Mouse (Mus musculus): ENCODE results near the gene Adat2. TPM values are rescaled to one million over a fixed set of nuclear protein-coding genes. Genes with fewer than 3 reads are reported as not detected.

The Adat2 gene
- 2.6 and 4.0 TPM in 2 replicates for total RNA-seq (2017)

DNA sequence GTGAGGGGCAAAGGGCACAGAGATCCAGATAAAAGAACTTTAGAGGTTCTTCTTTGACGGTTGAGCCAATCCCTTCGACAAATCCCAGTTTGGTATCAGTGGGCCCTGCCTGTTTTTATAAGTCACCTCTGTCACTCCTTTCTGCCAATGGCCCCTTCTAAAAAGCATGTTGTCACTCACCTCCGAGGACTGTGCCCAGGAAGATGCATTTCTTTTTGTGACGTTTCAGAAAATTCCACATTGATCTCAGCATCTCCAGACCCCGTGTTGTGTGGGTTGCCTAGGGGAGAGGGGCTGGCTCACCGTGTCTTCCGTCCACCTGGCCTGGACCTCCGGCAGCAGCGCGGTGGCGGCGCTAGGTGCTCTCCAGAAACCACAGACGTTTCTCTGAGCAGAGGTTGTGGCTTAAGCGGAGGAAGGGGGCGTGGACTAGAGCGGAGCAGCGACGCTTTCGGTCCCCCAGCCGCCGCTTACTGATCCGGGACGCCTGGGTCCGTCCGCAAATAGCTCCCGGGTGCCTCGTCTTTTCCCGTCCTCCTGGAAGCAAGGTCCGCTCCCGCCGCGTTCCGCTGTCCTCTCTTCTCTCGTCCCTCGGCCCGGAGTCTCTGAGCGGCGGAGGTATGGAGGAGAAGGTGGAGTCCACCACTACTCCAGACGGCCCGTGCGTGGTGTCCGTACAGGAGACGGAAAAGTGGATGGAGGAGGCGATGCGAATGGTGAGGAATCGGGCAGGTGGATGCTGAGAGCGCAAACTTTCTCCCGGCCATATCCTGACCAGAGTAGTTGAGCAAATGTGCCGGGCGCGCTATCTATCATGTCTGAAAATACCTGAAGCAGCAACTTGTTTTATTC, at the start of gene Adat2, which contains the start of gene Pex3:
Gene Adat2, plus strand, starts transcription at position 249 of the 852 bp plus-strand sequence.
Gene Pex3, minus strand, starts transcription at position 497 of the 852 bp plus-strand sequence.
- peak; percentile 99 for ATAC-seq (replicated peaks in 1 of 2; ENCODE audit: insufficient read depth in 1 of 2, low FRiP score in 2 of 2, low TSS enrichment in 1 of 2, low read depth in 1 of 2, poor library complexity in 2 of 2, severe bottlenecking in 2 of 2)

- ATAC-seq (replicated peaks in 1 of 2; ENCODE audit: insufficient read depth in 1 of 2, low FRiP score in 2 of 2, low TSS enrichment in 1 of 2, low read depth in 1 of 2, poor library complexity in 2 of 2, severe bottlenecking in 2 of 2) = no peak
These were observed 30.8 kb upstream of the Adat2 start for GRCm38 (mm10) chr10:13521857-13522256.

GRCm38 (mm10) chr10:13528155-13528554, 24.5 kb upstream of the Adat2 start:
- ATAC-seq (replicated peaks in 1 of 2; ENCODE audit: insufficient read depth in 1 of 2, low FRiP score in 2 of 2, low TSS enrichment in 1 of 2, low read depth in 1 of 2, poor library complexity in 2 of 2, severe bottlenecking in 2 of 2) = no peak

DNA sequence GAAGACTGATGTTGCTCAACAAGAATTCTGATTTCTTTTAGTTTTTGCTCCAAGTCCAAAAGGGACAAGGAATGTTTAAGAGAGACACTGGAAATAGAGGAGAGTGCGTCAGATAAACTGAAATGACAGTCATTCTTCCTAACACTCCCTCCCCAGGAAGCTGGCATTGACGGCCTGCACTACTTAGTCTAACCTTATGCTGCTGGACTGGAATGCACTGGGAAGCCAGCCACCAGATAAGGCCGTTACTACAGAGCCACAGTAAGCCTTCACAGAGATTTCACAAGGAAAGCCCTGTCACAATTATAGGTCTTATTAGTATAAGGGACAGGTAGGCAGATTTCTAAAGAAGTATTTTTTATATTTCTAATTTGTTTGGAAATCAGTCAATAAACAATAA, 17.9 kb upstream of the Adat2 start:
- ATAC-seq (replicated peaks in 1 of 2; ENCODE audit: insufficient read depth in 1 of 2, low FRiP score in 2 of 2, low TSS enrichment in 1 of 2, low read depth in 1 of 2, poor library complexity in 2 of 2, severe bottlenecking in 2 of 2) = no peak

DNA sequence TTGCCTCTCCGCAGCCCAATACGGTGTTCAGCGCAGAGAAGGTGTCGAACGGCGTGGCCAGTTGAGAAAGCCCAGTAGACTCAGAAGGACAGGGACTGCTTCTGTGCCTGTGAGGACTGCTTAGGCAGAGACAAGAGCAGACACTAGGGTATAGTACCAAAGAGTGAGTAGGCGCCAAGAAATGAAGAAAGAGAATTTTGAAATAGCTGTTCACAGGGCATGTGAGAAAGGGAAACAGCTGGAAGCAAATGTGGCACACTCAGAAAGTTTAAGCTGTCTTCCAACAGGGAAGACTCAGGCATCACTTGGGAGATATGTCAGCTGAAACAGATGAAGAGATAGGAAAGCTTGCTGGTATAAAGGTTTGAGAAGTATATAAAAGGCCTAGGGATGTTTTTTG, 16.0 kb upstream of the Adat2 start:
- no peak for ATAC-seq (replicated peaks in 1 of 2; ENCODE audit: insufficient read depth in 1 of 2, low FRiP score in 2 of 2, low TSS enrichment in 1 of 2, low read depth in 1 of 2, poor library complexity in 2 of 2, severe bottlenecking in 2 of 2)

DNA sequence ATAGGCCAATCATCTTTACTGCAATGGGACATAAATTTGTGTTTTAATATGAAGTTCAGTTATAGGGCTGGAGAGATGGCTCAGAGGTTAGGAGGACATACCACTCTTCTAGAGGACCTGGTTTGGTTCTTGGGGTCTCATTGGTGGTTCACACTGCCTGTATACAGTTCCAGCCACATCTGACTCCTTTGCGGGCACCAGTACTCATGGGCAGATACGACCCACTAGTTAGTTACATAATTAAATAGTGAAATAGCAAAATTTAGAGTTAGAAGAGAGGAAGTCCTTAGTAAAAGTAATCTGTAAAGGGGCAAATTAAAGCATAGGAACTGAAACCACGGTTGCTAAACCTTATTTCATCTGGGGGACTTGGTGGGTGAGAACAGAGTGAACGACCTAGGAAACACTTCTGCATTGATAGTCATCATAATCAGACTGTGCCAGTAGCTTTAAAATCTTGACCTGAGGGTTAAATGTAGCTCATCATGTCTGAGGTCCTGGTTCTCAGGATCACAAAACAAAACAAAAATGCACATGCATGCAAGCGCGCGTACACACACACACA, 12.8 kb upstream of the Adat2 start:
- no peak for ATAC-seq (replicated peaks in 1 of 2; ENCODE audit: insufficient read depth in 1 of 2, low FRiP score in 2 of 2, low TSS enrichment in 1 of 2, low read depth in 1 of 2, poor library complexity in 2 of 2, severe bottlenecking in 2 of 2)

DNA sequence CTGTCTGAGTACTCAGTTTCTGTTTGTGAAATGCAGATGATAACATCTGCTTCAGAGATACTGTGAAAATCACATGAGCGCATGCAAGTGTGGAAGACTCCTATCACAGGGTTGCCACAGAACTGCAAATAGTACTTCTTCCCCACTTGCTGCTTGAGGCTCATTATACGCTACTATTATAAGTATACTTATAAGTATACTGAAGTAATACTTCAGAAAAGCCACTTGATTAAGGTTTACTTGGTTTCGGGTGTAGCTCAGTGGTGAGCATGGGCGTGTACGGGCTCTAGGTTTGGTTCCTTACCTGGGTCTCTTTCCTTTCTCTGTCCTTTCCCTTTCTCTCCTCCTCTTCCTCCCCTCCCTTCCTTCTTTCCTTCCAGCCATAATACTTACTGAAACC, 11.0 kb upstream of the Adat2 start:
- no peak for ATAC-seq (replicated peaks in 1 of 2; ENCODE audit: insufficient read depth in 1 of 2, low FRiP score in 2 of 2, low TSS enrichment in 1 of 2, low read depth in 1 of 2, poor library complexity in 2 of 2, severe bottlenecking in 2 of 2)

- no peak for ATAC-seq (replicated peaks in 1 of 2; ENCODE audit: insufficient read depth in 1 of 2, low FRiP score in 2 of 2, low TSS enrichment in 1 of 2, low read depth in 1 of 2, poor library complexity in 2 of 2, severe bottlenecking in 2 of 2)
These were observed 848 bp downstream of the Adat2 start for GRCm38 (mm10) chr10:13553498-13553985.

GRCm38 (mm10) chr10:13554316-13554715, 1.6 kb downstream of the Adat2 start:
- no peak for ATAC-seq (replicated peaks in 1 of 2; ENCODE audit: insufficient read depth in 1 of 2, low FRiP score in 2 of 2, low TSS enrichment in 1 of 2, low read depth in 1 of 2, poor library complexity in 2 of 2, severe bottlenecking in 2 of 2)

- peak in 1 of 2 experiments; percentile 51; a peak in 1 of 4 replicates for ATAC-seq (replicated peaks in 1 of 2; ENCODE audit: insufficient read depth in 1 of 2, low FRiP score in 2 of 2, low TSS enrichment in 1 of 2, low read depth in 1 of 2, poor library complexity in 2 of 2, severe bottlenecking in 2 of 2)
These were observed 7.5 kb downstream of the Adat2 start for GRCm38 (mm10) chr10:13560014-13560674.

DNA sequence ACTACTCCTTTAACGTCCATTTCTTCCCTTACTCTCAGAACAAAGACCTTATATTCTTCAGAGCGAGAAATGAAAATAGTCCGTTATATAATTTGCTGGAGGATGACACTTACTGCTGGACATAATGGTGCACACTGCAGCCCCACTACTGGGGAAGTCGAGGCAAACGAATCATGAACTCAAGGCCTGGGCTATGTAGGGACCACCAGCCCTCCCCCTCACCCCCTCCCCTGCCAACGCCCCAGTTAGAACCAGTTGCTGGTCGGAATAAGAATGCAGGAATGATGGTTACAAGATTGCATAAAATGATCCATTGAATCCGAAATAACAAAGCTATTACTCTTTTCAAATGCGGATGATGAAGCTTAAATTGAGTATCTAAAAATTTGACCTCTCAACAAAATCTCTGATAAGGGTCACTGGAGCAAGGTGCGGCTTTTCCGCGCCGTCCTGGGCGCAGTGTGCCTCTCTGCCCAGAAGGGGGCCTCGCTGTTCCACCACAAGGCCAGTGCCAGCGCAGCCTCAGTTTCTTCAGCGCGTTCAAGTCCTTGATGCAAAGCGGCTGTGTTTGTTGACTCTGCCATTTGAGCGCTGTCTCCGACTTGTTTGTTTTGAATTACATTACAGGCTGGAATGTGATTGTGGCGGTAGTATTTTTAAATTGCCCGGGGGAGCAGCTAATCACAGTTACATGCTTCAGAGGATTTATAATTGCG, 11.8 kb downstream of the Adat2 start:
- ATAC-seq (replicated peaks in 1 of 2; ENCODE audit: insufficient read depth in 1 of 2, low FRiP score in 2 of 2, low TSS enrichment in 1 of 2, low read depth in 1 of 2, poor library complexity in 2 of 2, severe bottlenecking in 2 of 2) = peak; percentile 72 to 76; a peak in 3 of 4 replicates

GRCm38 (mm10) chr10:13565080-13565448, 12.4 kb downstream of the Adat2 start:
- ATAC-seq (replicated peaks in 1 of 2; ENCODE audit: insufficient read depth in 1 of 2, low FRiP score in 2 of 2, low TSS enrichment in 1 of 2, low read depth in 1 of 2, poor library complexity in 2 of 2, severe bottlenecking in 2 of 2) = no peak

GRCm38 (mm10) chr10:13566393-13566792, 13.7 kb downstream of the Adat2 start:
- no peak for ATAC-seq (replicated peaks in 1 of 2; ENCODE audit: insufficient read depth in 1 of 2, low FRiP score in 2 of 2, low TSS enrichment in 1 of 2, low read depth in 1 of 2, poor library complexity in 2 of 2, severe bottlenecking in 2 of 2)

DNA sequence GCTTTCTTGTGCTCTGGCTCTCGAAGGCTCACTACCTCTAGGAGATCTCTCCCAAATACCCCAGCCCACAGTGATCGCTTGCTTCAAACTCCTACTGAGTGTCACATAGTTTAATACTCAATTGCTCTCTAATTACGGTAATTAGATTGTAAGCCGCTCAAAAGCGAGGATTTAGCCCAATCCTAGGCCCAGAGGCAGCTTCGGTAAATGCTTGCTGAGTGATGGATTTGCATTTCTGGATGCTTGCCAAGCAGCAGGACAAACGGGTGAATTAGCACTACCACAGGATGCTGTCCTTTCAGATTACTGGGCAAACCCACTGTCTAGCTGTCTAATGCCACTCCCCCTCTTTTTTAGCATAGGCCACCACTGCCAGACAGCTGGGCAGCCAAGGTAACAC, 17.1 kb downstream of the Adat2 start:
- ATAC-seq (replicated peaks in 1 of 2; ENCODE audit: insufficient read depth in 1 of 2, low FRiP score in 2 of 2, low TSS enrichment in 1 of 2, low read depth in 1 of 2, poor library complexity in 2 of 2, severe bottlenecking in 2 of 2) = no peak

DNA sequence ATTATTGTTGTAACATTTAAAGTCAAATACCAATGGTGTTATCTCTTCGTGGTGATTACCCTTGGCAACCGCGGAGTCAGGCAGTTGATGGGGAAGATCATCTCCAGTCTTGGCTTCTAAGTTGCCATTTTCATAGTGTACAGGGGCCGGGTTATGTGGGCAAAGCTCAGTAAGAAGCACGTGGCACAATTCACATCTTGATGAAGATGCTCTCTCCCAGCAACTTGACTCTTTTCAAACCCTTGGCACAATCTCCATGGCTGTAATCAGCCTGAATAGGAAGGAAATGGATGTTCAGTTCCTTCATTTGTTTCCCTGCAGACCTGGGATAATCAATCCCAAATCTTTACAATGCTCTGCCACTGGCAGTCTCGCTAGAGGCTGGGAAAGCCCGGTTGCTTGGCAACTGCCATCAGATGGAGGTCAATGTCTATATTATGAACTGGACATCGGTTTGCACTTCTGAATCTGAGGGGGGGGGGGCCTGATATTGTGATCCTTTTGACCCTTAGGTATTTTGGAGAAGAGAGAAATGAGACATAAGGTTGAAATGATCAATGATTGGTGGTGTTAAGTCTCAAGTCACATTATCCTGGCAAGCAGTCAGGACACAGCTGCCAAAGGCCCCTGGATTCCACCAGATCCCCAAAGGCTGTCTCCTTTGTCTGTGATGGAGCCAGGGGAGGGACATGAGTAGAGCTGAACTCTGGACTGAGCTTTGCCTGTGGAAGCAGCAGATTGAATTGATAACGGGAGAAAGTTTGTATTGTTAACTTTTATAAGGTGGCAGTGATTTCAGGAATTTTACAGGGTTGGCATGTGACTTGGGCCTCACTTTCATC, 18.2 kb downstream of the Adat2 start:
- no peak for ATAC-seq (replicated peaks in 1 of 2; ENCODE audit: insufficient read depth in 1 of 2, low FRiP score in 2 of 2, low TSS enrichment in 1 of 2, low read depth in 1 of 2, poor library complexity in 2 of 2, severe bottlenecking in 2 of 2)

GRCm38 (mm10) chr10:13572003-13572402, 19.3 kb downstream of the Adat2 start:
- ATAC-seq (replicated peaks in 1 of 2; ENCODE audit: insufficient read depth in 1 of 2, low FRiP score in 2 of 2, low TSS enrichment in 1 of 2, low read depth in 1 of 2, poor library complexity in 2 of 2, severe bottlenecking in 2 of 2) = no peak

GRCm38 (mm10) chr10:13572410-13572809, 19.7 kb downstream of the Adat2 start:
- ATAC-seq (replicated peaks in 1 of 2; ENCODE audit: insufficient read depth in 1 of 2, low FRiP score in 2 of 2, low TSS enrichment in 1 of 2, low read depth in 1 of 2, poor library complexity in 2 of 2, severe bottlenecking in 2 of 2) = no peak

Data from hematopoietic stem cell, adult 5-6 weeks (primary cell).